ENCODE assay signal across 22 mouse cellular contexts in genomic region chr1:54327876-54328545, GRCm38 (mm10).
DNase-seq lines count a peak whose midpoint lies in the region; ATAC-seq lines count a peak whose summit lies in the region.
"Had no signal": no experiment of that assay in that cellular context is flagged by ENCODE, and none has a peak within 500 bp of the region (broad histone marks: within the 10 kb centered on the region; RNA-seq: fewer than 3 reads in every experiment).

No protein-coding gene starts in this region.

- 76% methylated on average over 6 of the region's 6 CpGs for WGBS in kidney, embryonic 15.5 days

- no peak for ATAC-seq in kidney, embryonic 15.5 days (replicated peaks; ENCODE audit: low FRiP score)
- ATAC-seq: activated CD4-positive, CD25-positive, alpha-beta regulatory T cell, adult 4 months; forebrain, postnatal 0 days had no signal

- H3K4me3 ChIP-seq in kidney, embryonic 15.5 days (replicated peaks) = no peak overlapping the region
- H3K4me3 ChIP-seq: embryonic facial prominence, embryonic 13.5 days; forebrain, embryonic 12.5 days; heart, adult 2 months; heart, embryonic 15.5 days; hindbrain, embryonic 13.5 days had no signal

- H3K9ac ChIP-seq in kidney, embryonic 15.5 days = no peak overlapping the region
- H3K9ac ChIP-seq: embryonic facial prominence, embryonic 13.5 days; forebrain, embryonic 12.5 days; forebrain, postnatal 0 days; heart, embryonic 15.5 days; hindbrain, embryonic 13.5 days had no signal

- no peaks in the 10 kb centered on the region for H3K4me1 ChIP-seq in kidney, embryonic 15.5 days
- H3K4me1 ChIP-seq: embryonic facial prominence, embryonic 13.5 days; forebrain, embryonic 12.5 days; heart, embryonic 15.5 days; hindbrain, embryonic 13.5 days had no signal

- H3K36me3 ChIP-seq in kidney, embryonic 15.5 days = no peaks in the 10 kb centered on the region
- H3K36me3 ChIP-seq: embryonic facial prominence, embryonic 13.5 days; forebrain, embryonic 12.5 days; heart, embryonic 15.5 days; hindbrain, embryonic 13.5 days had no signal

- no peaks in the 10 kb centered on the region for H3K27me3 ChIP-seq in kidney, embryonic 15.5 days
- H3K27me3 ChIP-seq: CH12.LX; embryonic facial prominence, embryonic 13.5 days; forebrain, embryonic 12.5 days; heart, embryonic 15.5 days; hindbrain, embryonic 13.5 days had no signal

- intact Hi-C loops in left cerebral cortex, postnatal 4 days (cut with DNase I) = no loop called here

- no peak overlapping the region for H3K27ac ChIP-seq in kidney, embryonic 15.5 days
- H3K27ac ChIP-seq: embryonic facial prominence, embryonic 13.5 days; forebrain, embryonic 12.5 days; heart, adult 2 months; heart, embryonic 15.5 days; hindbrain, embryonic 13.5 days had no signal

- H3K4me2 ChIP-seq in kidney, embryonic 15.5 days = no peak overlapping the region
- H3K4me2 ChIP-seq: embryonic facial prominence, embryonic 13.5 days; forebrain, embryonic 12.5 days; heart, embryonic 11.5 days; heart, embryonic 15.5 days; hindbrain, embryonic 13.5 days had no signal

- no peaks in the 10 kb centered on the region for H3K9me3 ChIP-seq in kidney, embryonic 15.5 days (replicated peaks)
- H3K9me3 ChIP-seq: heart, embryonic 15.5 days had no signal

- peak; percentile 5 for DNase-seq in kidney, adult 11 months
- DNase-seq in kidney, adult 18-20 months = no peak
- peak; percentile 5 to 40 for DNase-seq in kidney, postnatal 25 days
- DNase-seq in R1 (ENCODE audit: low read depth, low spot score) = peak; percentile 13
- DNase-seq in left cerebral cortex, postnatal 4 days = no peak
- DNase-seq in urinary bladder, postnatal 36 days (ENCODE audit: low spot score in 2 of 2) = no peak
- DNase-seq: adrenal gland, postnatal 14 days; cerebellum, adult 11-12 months; cerebellum, adult 9-10 months; cerebellum, postnatal 25 days; forebrain, postnatal 0 days; gastrocnemius, postnatal 14 days; heart, adult 2 months; heart, postnatal 14 days had no signal

Comparison
In these comparisons a context has a peak if more than half of its experiments do, and no peak if none do; other contexts are left out.
1. DNase-seq: peak in kidney, adult 11 months (single experiment), kidney, postnatal 25 days (2 of 2) and R1 (single experiment); none in kidney, adult 18-20 months (single experiment), left cerebral cortex, postnatal 4 days (single experiment) and urinary bladder, postnatal 36 days (0 of 2).